Mouse (Mus musculus): ENCODE results near the gene Gm5148. TPM values are rescaled to one million over a fixed set of nuclear protein-coding genes. Genes with fewer than 3 reads are reported as not detected.

The Gm5148 gene
- total RNA-seq (2021) (1 to 10 TPM in 1 of 2 experiments, under 1 TPM in 1; 0.26 to 1.6 TPM), polyA plus RNA-seq (2012; rRNA removed) (0.59 and 2.6 TPM in 2 replicates)
- long read RNA-seq, partial matches to known transcripts, result 0 of 2 reads
- long read RNA-seq, other reads (novel, unspliced or antisense), result 0 of 2 reads

DNA sequence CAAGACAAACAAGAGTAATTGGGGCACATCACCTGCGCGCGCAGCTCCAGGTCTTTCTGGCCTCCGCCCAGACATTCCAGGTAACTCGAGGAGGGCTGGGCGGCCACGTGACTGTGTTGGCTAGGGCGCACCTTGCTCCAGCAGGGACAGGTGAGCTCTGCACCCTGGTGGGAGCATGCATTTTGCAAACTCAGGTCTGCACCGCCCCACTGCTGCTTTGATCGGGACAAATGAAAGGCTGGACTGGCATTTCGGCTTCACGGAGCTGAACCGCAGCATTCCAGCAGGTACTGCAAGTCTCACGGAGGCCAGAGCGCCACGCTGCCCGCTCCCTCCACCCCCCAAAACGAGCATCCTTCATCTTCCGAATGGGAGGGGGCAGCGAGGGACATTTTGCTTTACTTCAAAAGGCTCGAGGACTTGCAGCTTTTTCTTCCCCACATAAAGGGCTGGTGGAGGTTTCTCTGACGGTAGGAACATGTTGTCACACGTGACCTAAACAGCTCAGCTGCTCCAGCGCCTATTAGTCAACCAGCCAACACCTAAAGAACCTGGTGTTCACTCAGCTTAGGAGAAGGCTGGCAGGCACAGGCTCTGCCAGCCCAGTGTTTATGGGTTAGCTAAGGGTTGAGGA is at the start of gene Gm5148:
TSS of gene Gm5148 (minus strand) at position 320 of the 634 bp plus-strand sequence.
- DNase-seq, result peak; percentile 38

DNA sequence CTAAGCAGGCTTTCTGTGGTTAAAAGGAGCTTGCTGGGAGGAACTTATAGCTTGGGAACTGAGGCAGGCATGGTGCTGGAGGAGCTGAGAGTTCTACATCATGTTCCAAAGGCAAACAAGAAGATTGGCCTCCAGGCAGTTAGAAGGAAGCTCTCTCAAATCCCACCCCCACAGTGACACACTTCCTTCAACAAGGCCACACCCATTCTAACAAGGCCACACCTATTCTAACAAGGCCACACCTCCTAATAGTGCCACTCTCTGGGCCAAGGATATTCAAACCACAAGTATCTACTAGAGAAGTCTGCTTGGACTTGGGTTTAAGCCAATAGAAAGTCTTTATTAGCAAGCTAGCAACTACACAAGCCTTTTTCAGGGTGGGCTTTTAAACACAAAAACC is 46.7 kb upstream of the Gm5148 start:
- DNase-seq, result no peak

DNA sequence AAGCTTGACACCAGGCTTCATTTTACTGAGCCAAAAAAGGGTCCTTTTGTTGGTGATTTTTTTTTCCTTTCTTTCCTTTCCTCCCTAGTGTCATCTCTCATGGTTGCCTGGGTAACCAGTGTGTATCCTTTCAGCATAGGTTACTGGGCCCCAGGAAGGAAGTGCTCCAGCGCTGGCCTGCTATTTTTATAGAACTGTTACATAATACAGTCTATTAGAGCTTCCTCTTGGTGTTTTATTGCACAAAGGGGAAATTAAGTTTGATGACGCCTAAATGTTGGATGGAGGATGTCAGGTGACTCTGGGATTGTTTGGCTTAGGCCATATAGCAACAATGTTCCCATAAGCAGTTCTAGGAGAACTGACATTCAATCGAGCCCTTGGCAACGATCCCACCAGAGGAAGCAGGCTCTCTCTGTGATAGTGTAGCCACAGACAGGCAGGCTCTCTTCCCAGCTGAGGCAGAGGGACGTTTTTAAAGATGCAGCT is 45.0 kb upstream of the Gm5148 start:
- DNase-seq, result peak; percentile 68

DNA sequence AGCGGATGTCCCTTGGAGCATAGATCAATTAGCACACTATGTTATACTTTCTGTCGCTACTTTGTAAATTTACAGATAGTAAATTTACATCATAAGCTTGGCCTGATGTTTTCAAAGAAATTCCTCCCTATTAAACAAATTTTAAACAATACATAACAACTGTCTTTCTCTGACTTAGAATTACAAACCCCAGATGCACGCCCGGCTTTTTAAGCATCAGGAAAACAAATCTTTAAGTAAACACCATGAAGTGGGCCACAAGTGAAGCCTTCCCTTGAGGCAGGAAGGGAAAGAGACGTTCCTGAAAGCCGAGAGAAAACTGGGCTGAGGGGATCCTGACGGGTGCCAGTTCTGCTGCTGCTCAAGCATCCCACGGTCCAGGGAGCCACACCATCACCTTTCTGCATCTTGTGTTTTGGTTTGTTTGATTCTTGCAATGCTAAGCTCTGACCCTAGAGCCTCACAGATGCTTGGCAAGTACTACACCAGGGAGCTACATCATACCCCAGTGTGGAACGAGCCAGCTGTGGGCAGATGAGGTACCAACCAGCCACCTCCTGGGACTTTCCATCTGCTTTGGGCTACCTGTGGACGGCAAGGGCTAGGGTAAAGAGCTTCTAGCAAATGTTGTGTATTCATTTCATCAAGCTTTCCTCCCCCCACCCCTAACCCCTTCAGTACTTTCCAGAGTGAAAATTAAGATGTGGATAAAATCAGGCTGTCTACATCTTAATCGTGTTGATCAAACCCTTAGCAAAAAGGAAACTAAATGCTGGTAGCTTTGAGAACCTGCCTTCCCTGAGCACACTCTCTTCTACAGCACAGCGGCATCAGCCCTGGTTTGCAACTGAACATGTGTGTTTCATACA is 43.1 kb upstream of the Gm5148 start:
- DNase-seq, result no peak

DNA sequence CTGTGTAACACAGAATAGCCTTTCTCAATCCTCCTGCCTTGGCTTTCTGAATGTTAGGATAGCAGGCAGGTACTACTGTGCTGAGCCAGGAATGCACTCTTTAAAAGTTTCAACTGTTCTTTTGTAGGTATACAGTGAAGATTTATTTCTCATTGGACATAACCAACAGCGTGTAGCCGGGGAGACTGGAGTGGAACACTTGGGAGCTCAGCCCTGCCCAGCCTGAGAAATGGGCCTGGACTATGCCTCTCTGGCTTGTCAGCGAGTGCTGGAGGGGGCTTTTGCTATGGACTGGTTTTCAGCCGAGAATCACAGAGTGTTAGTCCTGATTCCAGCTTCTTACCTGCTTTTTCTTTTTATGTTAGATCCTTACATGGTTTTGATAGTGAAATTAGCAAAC is 42.3 kb upstream of the Gm5148 start:
- DNase-seq, result no peak

DNA sequence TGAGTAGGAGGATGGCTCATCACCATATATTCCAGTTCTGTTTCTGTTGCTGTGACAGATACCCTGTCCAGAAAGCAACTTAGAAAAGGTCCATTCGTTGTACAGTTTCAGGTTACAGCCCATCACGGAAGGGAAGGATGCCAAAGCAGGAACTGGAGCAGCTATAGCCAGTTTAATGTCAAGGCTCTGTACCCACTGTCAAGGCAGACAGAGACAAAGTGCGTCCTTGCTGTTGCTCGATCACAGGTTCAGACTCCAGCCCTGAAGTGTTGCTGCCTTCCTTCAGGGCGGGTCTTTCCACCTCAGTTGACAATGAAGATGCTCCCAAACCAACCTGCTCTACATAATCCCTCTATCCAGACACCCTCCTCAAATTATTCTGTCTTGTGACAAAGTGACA is 41.7 kb upstream of the Gm5148 start:
- DNase-seq, result peak; percentile 69

DNA sequence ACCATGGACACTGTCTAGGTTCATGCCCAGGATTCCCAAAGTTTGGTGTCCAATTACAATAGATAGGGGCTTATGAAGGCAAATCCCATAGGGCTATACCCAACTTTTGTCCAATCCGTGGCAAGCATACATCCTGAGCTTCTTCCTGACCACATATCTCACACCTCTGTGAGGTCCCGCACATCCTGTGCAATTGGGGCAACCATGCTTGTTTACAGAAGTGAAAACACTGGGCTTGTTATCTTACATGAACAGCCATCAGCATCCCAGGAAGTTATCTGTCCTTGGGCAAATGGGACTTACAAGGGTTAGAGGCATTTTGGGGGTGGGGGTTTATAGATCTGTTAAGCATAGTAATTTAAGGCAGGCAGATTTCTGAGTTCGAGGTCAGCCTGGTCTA is 41.0 kb upstream of the Gm5148 start:
- no peak for DNase-seq

DNA sequence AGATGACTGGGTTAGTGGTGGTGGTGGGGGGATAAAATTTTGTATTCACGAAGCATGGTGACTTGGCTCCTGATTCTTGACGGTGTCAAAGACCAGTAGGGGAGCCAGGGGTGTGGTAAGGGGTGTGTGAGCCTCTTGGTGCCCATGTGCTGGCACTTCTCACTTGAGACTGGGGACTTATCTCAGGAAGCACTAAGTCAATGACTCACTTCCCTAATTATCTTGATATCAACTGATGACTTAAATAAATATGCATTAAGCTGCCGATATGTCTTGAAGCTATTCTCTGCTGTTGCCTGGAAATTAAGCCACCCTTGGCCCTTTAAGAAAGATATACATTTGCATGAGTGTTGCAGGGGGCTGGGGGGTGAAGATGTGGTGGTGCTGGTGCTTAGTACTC is 38.0 kb upstream of the Gm5148 start:
- DNase-seq, result no peak

DNA sequence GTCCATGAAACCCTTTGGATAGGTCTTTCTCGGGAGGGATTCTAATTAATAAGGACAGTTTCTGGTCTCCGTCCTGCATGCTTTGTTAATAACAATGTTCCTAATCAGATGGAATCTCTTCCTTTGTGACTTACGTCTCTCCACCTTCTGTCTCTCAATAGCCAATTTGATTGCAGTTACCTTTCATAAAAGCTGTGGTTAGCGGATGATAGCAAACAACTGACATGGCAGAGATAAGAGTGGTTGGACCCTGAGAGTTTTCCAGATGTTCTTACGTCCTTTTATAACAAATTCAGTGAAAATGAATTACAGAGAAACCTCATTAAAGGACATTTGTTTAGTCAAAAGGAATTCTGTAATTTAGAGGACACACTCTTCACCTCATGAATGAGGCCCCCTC is 37.5 kb upstream of the Gm5148 start:
- no peak for DNase-seq

DNA sequence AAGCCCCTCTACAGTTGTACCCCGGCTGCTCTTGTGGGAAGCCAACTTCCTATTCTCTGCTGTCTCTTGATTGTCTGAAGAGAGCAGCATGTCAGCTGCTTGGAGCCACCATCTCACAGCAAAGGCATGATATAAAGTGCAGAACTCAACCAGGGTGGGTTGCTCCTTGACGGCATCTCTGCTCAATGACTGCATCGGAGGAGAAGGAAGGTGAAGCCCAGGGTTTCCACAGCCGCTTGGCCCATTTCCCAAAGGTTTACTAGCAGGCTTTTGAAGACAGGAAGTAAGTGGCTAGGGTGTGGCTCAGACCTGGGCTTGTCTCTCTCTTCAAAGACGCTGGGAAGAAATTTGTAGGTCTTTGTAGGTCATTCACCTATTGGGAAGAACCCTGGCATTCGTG is 36.6 kb upstream of the Gm5148 start:
- DNase-seq, result no peak

DNA sequence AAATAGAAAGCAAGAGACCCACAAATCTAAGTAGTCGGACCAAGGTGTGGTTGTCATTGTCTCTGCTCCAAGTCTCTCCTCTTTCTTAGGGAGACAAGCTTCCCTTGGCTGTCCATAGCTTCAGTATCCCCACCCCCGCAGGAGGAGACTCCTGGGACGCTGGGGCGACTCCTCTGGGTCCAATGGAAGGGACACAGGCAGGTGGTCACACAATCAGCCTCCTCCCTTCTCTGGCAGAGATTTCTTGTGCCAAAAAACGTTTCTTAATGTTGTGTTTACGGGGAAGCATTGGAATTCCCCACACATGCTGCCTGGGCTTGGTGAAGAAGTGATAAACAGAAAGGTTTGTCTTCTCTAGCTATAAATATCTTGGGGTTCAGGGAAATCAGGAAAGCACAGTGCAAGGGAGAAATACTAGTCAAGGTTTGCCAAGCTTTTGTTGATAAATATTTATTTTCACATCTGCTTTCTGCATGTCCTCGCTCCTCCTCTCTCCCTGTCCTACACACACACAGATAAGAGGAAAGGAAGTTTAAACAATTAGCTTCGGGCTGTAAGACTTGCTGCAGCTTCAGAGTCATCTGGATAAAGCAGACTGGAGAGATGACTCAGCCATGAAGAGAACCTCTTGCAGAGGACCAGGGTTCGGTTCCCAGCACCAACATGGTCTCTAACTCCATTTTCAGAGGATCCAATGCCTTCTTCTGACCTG is 34.5 kb upstream of the Gm5148 start:
- DNase-seq, result peak; percentile 19

DNA sequence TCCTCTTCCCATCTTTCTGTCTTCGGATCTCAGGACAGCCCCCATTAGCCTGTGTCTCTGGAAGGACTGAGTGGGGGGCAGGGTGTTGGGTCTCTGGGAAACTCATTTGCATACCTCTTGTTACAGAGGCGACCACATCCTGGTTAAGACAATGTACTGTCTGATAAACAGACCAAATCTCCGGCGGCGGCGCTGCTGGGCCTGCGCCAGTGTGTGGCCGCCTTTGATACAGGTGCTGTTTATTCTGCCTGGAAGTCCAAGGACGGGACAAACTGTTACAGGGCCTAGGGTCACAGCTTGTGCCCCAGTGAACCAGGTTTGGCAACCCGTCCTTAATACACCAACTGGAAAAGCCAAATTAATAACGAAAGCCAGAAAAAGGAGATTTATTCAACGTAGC is 33.8 kb upstream of the Gm5148 start:
- DNase-seq, result peak; percentile 54

DNA sequence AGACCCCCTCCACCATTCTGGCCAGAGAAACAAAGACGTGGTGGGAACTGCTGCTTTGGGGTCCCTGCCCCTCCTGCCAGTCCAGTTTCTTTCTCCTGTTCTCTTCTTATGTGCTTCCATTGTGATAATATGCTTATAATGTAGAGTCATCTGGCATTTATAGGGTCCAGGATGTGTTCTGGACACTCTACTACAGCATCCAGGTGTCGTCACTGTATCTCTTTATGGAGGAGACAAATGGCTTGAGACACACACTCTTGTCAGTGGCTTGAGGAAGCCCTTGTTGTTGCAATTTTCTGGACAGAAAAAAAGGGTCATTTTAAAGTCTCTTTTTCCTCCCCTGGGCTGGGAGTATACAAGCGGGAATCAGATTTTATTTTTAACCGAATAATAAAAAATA is 33.3 kb upstream of the Gm5148 start:
- DNase-seq, result no peak

DNA sequence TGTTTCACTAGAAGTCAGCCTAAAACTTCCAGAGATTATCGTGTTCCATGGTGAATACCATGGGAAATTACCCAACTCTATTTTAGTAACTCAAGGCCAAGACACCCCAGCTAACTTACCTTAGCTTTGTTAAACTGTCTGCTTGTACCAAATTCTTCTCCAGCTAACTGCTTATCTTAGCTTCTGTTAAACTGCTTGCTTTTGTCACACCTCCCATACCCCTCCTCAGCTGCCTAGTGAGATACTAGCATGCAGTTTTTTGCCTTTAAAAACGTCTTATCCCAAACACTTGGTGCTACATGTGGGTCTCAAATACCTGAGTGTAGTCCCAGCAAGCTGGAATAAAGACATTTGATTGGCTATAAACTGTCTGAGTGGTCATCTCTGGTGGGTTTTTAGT is 31.7 kb upstream of the Gm5148 start:
- no peak for DNase-seq

DNA sequence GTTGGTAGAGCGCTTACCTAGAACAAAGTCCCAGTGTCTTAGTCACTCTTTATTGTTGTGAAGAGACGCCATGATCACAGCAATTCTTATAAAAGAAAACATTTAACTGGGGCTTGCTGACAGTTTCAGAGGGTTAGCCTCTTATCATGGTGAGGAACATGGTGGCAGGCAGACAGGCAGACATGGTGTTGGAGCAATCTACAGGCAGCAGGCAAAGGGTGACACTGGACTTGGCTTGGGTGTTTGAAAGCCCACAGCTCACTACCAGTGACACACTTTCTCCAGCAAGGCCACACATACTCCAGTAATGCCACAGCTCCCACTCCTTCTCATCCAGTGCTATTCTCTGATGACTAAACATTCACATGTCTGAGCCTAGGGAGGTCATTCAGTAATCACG is 30.3 kb upstream of the Gm5148 start:
- DNase-seq, result peak; percentile 52

DNA sequence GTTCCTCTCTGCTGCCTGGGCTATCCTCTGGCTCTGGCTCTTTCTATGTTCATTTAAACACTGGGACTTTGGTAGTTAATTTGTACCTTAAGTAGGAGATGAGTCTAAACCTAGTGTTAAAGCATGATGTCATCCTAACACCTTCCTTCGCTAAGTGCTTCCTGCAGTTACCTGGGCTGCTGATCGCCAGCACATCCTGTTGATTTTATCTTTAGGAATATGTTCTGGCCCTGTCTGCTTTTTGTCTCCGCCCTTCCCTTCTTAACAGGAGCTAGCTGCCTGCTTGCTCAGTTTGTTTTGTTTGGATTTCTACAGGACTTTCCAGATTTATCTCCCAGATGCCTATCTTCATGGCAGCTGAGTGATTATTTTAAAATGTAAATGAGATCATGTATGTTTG is 28.9 kb upstream of the Gm5148 start:
- DNase-seq, result no peak

DNA sequence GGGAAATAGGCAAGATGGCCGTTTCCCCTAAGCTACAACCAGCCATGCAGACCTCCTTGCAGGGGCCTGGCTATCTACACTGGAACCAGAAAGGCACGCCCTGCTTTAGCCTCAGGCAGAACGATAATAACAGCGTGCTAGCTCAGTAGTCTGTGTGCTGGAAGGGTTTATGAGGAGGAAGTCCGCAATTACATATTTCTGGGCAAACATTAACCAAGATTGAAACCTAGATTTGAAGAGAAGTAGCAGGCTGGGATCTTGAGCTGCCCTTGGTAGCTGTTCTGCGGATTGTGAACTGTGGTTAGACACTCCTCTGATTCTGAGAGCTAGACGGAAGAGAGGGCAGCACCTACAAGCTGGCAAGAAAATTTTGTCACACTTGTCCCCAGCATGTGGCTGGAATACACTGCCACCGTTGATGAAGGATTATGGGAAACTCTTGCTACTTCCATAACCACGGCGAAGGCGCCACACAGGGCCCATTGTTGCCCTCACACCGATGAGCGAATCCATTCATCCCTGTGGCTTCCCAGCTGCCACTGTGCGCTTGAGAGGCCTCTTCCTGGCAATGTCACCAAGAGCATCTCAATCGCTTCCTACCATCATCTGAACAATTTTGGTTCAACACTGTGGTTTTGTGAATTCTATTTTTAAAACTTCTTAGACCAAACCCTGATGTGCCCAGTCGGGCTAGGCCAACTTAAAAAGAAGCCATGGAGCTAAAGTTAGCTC is 23.9 kb upstream of the Gm5148 start:
- DNase-seq, result no peak

DNA sequence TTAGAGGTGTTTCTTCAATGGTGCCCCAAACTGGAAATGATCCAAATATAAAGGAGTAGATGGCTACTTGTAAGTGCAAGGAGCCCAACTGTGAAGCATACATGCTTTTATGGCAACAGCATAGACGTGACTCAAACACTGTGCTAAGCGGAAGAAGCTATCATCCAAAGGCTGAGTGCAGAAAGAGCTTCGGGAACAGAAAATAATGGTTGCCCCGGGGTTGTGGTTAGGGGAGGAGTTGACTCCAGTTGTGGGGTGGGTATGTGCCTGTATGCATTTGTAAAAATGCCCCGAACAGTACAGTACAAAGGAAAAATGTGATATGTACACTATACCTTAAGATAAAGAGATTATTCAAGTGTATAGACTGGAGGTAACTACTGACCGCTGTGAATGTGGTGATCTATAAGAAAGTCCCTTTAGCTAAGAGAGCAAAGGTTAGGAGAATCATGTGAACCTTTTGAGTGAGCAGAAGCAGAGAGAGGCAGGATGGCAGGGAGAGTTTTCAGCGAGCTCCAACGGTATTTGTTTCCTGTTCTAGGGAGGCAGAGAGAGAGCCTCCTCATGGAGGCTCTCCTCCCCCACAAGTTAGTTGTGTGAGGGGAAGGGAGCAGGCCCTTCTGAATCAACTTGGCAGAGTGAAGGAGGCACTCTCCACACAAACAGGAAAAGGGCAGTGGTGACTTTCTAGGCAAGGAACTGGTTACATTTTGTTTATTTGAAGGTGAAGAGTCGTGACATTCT is 23.1 kb upstream of the Gm5148 start:
- no peak for DNase-seq

DNA sequence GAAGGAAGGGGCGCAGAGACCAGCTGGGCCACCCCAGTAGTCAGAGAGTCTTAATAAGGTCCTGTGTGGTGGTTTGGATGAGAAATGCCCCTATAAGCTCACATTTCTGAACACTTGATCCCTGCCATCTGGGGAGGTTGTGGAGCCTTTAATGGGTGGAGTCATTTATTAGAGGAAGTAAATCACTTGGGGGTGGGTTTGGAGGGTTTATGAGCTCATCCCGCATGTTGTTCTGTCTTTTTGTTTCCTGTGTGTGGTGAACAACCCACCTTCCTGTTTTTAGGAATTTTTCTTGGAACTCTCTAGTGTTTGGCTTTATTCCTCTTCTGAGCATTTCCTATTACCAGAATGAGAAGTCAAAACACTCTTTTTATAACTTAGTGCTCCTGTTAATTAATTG is 19.8 kb upstream of the Gm5148 start:
- DNase-seq, result no peak

DNA sequence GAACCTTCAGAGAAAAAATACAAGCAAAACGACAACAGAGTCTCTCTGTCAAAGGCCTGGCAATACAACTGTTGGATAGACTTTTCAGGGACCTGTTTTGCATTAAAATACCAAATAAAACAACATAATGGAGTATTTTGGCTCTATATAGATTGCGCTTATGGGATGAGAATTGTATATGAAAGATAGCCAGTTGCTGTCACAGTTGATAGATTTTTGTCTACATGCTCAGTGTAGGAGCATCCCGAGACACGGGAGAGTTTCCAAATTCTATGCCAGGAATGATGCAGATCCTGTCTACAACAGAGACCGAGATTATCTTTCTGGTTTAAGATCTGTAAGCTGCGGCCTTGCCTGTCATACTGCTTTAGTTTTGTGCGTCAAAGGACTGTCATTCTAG is 15.7 kb upstream of the Gm5148 start:
- DNase-seq, result no peak

Data from adrenal gland, adult 2 months (tissue).